Mouse (Mus musculus) G1E (cell line): ENCODE measurements around the gene Rps6ka5.

Experiments
- CTCF ChIP-seq: IDR thresholded peaks from 2 replicates; pipeline ENCODE4 v1.5.1; 2012; ENCODE audit warnings: low read depth, low read length, inconsistent platforms, mixed read lengths
- GATA1 ChIP-seq: IDR thresholded peaks from 2 replicates; pipeline ENCODE4 v1.6.1; 2012; ENCODE audit warnings: borderline replicate concordance, low read length, inconsistent platforms, mixed read lengths
- GATA2 ChIP-seq: IDR thresholded peaks from 2 replicates; pipeline ENCODE4 v1.6.1; 2012; ENCODE audit warnings: low read depth, low read length, inconsistent platforms, borderline replicate concordance
- POLR2AphosphoS5 ChIP-seq: IDR thresholded peaks from 2 replicates; pipeline ENCODE4 v1.6.1; 2012; ENCODE audit warnings: low read depth, low read length, inconsistent platforms; ENCODE audit not compliant: insufficient replicate concordance
- TAL1 ChIP-seq: conservative IDR thresholded peaks from 2 replicates; pipeline ENCODE4 v1.6.1; 2012; ENCODE audit warnings: low read depth, low read length, inconsistent platforms, mixed read lengths

- TF ChIP-seq CTCF (no peak), GATA1 (no peak), TAL1 (no peak), POLR2AphosphoS5 (no peak), GATA2 (no peak)
Measured at GRCm38 (mm10) chr12:100636733-100637132, 90.0 kb downstream of the Rps6ka5 start.
